Mouse (Mus musculus) cerebellum, adult 9-11 months (tissue): ENCODE results near the gene Cenpv.

Source experiments
- DNase-seq: peaks from one replicate; pipeline ENCODE4 v3.0.0; 2022

Gene Cenpv

DNA sequence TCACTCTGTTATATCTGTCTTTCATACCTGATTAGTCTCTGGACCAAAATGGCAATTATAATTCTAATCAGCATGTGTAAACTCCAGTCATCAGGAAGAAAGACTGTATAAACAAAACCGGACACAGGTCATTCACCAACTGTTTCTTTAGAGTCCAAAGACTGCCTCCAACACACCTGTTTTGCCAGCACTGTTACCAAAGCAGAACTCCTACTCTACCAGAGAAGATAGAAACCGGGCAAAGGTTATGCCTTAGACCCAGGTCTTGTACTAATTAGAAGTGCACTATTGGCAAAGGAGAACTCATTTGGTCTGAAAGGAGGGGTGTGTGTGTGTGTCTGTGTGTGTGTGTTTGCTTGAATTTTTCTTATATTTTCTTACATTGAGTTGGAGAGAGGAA lies 38.5 kb downstream of the Cenpv start:
- DNase-seq: no peak

DNA sequence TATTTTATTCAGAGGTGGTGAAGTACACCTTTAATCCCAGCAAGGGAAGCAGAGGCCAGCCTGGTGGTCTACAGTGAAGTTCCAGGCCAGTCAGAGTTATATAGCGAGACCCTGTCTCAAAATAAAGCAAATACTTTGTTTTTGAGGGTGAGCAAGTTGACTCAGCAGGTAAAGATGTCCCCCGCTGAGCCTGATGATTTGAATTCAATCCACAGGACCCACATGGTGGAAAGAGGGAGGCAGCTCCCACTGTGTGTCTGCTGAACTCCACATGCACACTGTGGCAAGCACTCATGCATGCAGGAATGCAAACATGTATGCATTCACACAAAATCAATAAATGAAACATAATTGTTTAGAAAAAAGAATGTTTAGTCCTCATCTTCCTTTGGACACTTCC lies 40.3 kb downstream of the Cenpv start:
- DNase-seq: no peak

DNA sequence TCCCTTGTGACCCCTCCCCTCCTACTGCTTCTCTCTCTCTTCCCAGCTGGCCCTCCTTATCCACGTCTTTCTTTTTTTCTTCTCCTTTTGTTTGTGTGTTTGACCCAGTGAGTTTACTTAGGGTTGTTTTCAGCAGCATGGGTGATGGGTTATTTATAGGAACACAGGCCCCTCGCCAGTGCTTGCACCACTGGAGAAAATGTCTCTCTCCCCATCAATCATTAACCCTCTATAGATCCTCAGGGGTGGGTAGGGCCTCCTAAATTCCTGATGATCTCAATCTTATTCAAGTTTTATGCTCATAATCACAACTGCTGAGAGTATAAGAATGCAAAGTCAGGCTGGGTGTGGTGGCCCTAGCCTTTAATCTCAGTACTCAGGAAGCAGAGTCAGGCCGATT lies 41.9 kb downstream of the Cenpv start:
- DNase-seq: no peak

GRCm38 (mm10) chr11:62496151-62496715 lies 42.8 kb downstream of the Cenpv start:
- no peak for DNase-seq

- no peak for DNase-seq
Measured at GRCm38 (mm10) chr11:62495276-62495801, 43.7 kb downstream of the Cenpv start.

GRCm38 (mm10) chr11:62494754-62495275 lies 44.2 kb downstream of the Cenpv start:
- no peak for DNase-seq

- DNase-seq: no peak
Measured at GRCm38 (mm10) chr11:62493701-62494100, 45.4 kb downstream of the Cenpv start.

GRCm38 (mm10) chr11:62487540-62488350 lies 51.3 kb downstream of the Cenpv start:
- DNase-seq: no peak

- DNase-seq: no peak
Measured at GRCm38 (mm10) chr11:62486949-62487348, 52.1 kb downstream of the Cenpv start.

GRCm38 (mm10) chr11:62479581-62479980 lies 59.5 kb downstream of the Cenpv start:
- DNase-seq: no peak

- DNase-seq: no peak
Measured at GRCm38 (mm10) chr11:62478931-62479330, 60.1 kb downstream of the Cenpv start.

- DNase-seq: no peak
Measured at GRCm38 (mm10) chr11:62476156-62476555, 62.9 kb downstream of the Cenpv start.
